Mouse (Mus musculus) cerebellum, adult 11-12 months (tissue): Measurements from ENCODE around the gene Tmem11.
"Not testable (repeated sequence)": the region's sequence is repeated elsewhere in the genome, so short reads cannot be mapped to it uniquely, and the experiment has no call there.

ENCODE experiments used
- DNase-seq: peaks from one replicate; pipeline ENCODE4 v3.0.0; 2022

Tmem11 gene

GRCm38 (mm10) chr11:60880559-60880958 lies 1.5 kb upstream of the Tmem11 start:
- DNase-seq = no peak

- DNase-seq = peak; percentile 63
These were observed 351 bp upstream of the Tmem11 start for GRCm38 (mm10) chr11:60879423-60879822.

GRCm38 (mm10) chr11:60878056-60878612 lies 938 bp downstream of the Tmem11 start:
- peak; percentile 70 for DNase-seq

DNA sequence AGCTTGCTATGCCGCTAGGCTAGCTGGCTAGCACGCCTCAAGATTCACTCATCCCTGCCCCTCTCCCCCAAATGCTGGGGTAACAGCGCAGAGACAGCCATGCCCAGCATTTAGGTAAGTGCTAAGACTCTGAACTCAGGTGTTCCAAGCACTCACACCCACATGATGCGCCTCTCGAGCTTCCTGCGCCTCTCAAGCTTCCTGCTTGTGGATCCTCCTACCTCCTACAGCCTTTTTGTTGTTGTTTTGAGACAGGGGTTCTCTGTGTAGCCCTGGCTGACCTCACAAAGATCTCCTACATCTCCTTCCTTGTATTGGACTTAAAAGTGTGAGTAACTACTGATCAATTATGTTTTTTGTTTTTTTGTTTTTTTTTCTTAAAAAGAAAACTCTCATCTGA lies 6.0 kb downstream of the Tmem11 start:
- no peak for DNase-seq

DNA sequence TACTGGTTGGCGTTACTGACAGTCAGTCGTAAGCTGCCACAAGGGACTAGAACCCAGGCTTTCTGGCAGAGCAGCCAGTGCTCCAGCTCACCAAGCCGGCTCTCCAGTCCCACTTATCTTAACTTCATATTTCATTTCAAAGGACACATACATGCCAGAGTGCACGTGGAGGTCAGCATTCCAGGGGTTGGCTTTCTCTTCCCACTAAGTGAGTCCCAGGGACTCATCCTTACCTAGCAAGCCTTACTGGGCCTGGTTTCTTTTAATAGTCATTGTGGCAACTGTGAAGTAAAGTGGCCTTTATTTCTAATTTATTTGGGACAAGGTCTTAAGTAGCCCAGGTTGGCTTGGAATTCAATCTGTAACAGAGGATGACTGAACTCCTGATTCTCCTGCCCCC lies 7.7 kb downstream of the Tmem11 start:
- DNase-seq = no peak

DNA sequence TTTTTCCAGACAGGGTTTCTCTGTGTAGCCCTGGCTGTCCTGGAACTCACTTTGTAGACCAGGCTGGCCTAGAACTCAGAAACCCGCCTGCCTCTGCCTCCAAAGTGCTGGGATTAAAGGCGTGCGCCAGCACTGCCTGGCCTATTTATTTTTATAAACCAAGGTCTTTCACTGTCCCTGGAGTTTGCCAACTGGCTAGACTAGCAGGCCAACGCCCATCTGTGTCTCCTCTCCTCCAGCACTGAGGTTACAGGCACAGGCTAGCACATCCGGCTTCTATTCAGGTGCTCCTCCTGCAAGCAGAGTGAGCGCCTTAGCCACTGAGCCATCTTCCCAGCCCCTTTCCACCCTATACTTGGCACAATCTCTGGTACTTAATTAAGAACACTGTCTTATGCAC lies 9.6 kb downstream of the Tmem11 start:
- not testable (repeated sequence) for DNase-seq

DNA sequence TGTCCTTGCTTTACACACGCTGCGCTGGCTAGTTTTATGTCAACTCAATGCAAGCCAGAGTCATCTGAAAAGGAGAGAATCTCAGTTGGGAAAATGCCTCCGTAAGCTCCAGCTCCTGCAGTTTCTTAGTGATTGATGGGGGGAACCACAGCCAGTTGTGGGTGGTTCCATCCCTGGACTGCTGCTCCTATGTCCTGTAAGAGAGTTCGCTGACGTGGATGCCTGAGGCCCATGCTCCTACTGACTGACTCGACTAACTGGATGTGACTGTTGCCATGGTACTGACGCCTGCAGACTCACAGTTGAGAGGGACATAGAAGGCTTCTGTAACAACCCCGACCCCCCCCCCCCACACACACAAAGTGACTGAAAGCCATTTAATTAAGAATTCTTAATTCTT lies 11.2 kb downstream of the Tmem11 start:
- no peak for DNase-seq

DNA sequence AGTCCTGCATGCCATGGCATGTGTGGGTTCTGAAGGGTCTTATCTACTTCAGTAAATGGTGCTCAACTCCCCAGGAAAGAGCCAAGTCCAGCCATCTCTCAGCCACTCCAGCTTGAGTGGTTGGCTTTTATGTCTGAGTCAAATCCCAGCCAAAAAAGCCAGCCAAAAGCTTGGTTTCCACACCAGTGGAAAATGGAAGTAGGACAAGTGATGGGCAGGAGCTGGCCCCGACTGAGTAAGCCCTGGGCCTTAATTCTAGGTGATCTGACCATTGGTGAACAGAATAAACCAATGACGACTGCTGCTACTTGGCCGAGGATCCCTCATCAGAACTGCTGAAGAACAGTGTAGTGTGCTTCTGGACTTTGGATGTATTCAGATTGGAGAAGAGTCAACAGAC lies 11.6 kb downstream of the Tmem11 start:
- no peak for DNase-seq

GRCm38 (mm10) chr11:60866021-60866420 lies 13.1 kb downstream of the Tmem11 start:
- DNase-seq = no peak

DNA sequence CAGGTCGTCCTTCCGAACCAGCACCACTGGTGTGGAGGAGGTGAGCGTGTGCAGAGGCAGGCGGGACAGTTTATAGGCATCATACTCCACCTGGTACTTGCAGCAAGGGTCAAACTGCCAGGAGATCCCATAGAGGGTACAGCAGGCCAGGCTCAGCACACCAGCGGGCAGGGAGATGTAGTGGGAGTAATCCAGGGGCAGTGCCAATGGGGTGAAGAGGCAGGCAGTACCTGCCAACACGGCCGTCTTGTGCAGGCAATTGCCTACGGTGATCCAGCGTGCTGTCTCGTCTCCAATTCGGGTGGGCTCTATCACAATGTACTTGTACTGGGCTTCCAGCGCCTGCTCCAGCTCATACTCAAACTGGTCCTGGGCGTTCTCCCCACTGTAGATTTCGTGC lies 14.2 kb downstream of the Tmem11 start:
- no peak for DNase-seq

GRCm38 (mm10) chr11:60864166-60864565 lies 14.9 kb downstream of the Tmem11 start:
- no peak for DNase-seq

DNA sequence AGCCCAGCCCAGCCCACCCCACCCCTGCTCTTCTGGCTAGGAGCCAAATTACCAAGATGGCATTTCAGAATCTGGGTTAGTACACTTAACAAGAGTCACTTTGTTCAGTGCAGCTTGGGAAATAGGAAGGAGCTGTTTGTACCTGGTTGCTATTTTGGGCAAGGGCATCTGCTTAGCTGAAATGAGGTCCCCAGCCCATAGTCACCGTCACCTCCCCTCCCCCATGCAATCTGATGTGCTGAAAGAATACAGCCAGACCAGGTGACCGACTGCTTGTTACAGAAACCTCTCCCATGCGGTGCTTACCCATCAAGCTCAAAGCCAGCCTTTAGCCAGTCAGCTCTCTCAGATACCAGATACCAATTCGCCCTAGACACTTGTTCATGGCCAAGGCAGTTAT lies 15.9 kb downstream of the Tmem11 start:
- peak; percentile 51 for DNase-seq

DNA sequence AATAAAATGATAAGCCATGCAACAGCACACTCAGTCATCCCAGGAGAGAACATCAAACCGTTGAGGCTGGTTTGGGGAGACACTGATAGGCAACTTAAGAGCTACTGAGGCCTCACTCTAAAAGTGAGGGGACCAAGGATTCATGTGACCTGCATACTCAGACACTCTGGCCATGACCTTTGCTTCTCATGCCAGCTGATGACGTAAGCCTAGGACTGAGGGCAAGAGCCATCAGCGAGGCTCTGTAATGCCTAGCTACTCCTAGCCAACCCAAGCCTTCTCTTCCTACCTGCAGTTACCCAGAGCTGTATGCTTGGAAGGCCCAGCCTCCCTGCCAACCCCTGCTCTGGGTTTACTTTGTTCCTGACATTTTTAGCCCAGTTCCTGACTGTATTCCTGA lies 17.1 kb downstream of the Tmem11 start:
- DNase-seq = no peak

- DNase-seq = no peak
These were observed 22.5 kb downstream of the Tmem11 start for GRCm38 (mm10) chr11:60856587-60856986.

DNA sequence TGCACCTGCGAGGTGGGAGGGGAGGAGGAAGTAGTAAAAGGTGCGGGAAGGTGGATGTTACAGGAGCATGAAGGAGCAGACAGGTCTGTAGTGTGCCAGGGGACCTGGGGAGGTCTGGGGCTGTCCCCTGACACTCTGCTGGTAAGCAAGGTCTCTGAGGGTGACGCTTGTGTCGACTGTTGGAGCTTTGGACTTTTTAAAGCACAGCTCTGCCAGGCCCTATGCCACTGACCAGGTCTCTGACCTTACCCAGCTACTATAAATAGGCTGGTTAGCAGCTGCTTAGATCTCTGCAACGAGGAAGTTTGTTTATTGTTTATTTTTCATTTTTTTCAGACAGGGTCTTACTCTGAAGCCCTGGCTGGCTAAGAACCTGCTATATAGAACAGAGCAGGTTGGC lies 33.7 kb downstream of the Tmem11 start:
- DNase-seq = no peak

DNA sequence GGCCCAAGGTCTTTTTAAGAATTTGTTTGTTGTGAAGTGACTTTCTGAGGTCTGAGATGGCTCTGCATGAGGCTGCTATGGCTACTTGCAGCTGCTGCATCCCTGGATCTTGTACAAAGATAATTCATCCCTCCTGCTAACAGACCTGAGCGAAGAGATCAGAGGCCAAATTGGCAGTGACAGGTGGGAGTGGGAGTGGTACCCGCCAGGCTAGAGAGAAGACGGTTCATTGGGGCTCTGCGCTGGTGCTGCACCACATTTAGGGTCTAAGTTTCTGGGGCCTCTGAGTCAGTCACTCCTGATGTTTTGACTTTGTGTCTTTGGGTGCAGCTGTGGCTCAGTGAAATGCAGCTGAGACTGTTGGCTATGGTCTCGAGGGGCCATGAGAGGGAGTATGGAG lies 35.7 kb downstream of the Tmem11 start:
- DNase-seq = no peak

DNA sequence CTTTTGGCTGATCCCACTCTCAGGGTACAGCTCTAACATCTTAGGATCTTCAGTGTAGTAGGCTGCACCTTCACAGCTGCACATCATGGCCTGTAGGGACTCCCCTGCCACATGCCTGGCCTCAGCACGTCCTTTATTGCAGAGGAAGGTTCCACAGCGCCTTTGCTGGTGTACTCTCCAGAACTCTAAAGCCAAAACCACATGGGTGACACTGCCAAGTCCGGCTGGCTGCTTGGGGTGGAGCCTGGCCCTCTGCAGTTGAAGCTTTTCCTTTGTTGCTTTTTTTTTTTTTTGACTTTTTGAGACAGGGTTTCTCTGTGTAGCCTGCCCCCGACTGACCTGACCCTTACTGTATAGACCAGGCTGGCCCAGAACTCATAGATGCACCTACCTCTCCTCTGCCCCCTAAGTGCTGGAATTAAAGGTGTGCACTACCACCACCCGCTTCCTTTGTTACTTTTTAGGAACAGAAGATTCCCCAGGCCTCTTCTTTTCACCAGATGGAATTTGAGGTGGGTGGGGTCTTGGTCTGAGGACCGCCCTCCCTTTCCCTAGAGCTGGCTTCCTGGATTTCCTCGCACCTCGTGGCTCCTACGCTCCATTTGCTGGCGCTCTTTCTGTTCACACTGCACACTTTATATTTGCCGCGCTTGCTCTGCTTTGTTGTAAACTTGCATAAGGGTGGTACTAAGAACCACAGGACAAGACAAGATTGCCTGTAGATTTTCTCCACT lies 37.4 kb downstream of the Tmem11 start:
- no peak for DNase-seq

DNA sequence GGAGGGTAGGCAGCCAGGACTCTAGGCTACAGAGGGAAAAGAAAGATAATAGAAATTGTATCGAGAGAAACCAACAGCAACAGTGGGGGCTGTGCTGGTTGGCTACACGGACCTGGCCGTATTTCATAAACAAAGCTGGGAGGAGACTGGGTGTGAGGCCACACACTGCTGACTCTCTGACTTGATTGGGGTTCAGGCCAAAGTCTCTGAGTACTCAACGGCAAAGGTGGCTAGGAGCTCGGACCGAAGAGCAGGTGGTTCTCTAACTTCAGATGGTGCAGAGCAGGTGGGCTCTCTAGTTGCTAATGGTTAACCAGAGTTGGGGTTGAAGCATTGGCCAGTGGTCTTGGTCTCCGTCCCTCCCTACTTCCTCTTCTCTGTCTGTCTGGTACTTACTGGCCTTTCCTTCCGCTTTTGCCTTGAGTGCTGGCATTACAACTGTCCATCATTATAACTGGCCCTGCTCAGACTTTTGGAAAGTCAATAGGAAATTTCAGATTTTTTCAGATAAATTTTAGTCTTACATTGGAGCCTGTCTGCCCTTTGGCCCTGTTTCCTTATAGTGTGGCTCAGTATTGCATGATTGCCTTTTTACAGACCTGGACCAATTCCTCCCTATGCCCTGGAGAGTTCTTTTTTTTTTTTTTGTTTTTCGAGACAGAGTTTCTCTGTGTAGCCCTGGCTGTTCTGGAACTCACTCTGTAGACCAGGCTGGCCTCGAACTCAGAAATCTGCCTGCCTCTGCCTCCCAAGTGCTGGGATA lies 41.2 kb downstream of the Tmem11 start:
- no peak for DNase-seq

DNA sequence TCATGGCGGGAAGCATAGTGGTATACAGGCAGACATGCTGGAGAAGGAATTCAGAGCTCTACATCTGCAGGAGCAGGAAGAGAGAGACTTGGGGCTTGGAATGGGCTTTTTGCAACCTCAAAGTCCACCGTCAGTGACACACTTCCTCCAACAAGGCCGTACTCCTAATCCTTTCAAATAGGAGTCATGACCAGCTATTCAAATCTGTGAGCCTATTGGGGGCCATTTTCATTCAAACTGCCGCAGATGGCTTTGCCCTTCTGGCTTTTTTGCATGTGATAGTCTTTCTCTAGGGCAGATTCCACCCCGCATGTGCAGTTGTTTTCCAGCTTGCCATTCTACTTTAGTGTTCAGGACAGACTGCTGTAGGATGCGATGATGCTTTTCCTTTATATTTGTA lies 42.2 kb downstream of the Tmem11 start:
- no peak for DNase-seq

DNA sequence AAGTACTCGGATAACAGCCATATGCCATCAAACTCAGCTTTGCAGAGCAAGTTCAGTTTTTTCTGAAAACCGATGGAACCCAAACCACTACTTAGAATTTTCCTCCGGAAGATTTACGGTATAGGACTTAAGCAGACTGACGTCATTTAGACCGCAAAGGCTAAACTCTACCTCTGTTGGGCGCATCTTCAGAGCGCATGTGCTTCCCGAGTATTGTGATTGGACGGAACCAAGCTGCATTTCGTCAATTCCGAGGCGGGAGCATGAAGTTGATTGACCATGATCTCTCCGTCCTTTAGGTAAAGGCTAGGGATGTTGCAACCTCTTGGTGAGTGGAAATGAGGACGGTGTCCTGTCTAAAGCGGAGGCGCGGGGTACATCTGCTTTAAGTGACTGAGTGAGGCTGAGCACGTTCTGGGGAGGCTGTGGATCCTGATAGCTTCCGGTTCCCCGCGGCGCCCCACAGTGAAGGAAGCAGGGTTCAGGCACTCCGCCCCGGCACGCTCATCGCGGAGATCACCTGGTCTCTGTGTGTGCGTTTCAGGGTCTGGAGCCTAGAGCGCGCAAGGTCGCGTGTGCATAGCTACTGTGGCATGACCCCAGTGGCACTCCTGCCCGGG lies 48.5 kb downstream of the Tmem11 start, which contains the start of gene Dhrs7b:
Gene Dhrs7b, plus strand, starts transcription at position 199 of the 620 bp plus-strand sequence.
- DNase-seq = peak; percentile 92

DNA sequence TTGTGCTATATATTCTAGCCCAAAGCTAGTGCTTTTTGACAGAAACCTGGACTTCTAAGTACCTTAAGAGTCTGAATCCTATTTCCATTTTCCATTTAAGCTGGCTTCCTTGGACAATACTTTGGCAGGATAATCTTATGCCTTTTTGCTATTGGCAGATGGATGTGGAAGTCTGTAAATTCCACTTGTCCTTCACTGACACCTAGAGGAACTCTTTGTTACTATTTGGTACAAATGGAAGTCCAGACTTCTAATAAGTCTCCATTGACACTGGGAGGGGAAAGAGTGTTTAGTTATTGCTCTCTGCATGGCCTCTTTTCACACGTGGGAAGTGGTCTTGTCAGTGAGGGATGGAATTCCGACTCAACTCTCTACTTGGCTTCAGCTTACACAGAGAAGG lies 50.2 kb downstream of the Tmem11 start:
- no peak for DNase-seq

DNA sequence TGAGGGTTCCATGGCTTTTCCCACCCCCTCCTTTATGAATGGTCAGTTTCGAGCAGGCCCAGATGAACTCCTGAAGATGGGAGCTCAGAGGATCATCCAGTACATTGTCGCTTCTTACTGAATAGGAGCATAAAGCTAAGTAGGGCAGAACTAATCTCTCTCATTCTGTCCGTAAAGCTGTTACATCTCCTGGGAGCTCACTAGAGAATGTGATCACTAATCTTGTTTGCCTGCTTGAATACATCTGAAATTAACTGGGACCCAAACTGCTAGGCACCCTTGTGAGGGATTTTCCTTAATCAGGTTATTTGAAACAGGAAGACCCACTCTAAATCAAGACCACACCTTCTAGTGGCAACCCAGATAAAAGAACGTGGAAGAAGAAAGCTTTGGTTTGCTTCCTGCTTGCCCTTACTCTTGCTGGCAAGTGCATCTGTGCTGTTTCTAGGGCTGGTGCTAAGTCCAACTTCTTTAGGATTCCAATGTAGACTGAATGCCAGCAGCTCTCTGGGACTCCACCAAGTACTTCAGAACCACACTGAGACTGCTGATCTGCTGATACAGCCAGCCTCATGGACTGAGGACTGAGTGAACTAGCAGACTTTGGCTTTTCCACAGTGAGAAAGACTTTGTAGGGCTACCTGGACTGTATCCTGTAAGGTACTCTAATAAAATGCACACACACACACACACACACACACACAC lies 51.7 kb downstream of the Tmem11 start:
- DNase-seq = no peak

DNA sequence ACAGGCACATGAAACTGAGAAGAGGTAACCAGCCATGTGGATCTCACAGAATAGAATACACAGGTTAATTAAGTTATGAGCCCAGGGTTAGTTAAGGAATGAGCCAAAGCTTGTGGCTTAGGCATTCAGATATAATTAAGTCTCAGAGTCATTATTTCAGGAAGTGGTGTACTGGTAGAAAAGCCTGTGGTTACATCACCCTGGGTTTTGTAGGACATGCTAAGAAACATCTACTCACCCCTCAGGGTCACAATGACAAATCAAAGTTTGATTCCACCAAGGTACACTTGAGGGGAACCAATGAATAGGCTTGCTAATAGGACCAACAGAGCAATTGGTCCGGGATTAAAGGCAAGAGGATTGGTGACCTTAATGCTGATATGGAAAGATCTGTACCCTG lies 52.4 kb downstream of the Tmem11 start:
- no peak for DNase-seq
